Mouse (Mus musculus): ENCODE data around the gene Atad5.

The Atad5 gene

GRCm38 (mm10) chr11:80081786-80082319, 7.3 kb upstream of the Atad5 start:
- peak; percentile 69 for DNase-seq

GRCm38 (mm10) chr11:80085356-80086055, 3.7 kb upstream of the Atad5 start:
- peak; percentile 94 for DNase-seq

- peak; percentile 97 for DNase-seq
These were observed 2.4 kb upstream of the Atad5 start for GRCm38 (mm10) chr11:80086844-80087243.

GRCm38 (mm10) chr11:80089817-80090214, 616 bp downstream of the Atad5 start:
- DNase-seq = peak; percentile 79

- no peak for DNase-seq
These were observed 1.5 kb downstream of the Atad5 start for GRCm38 (mm10) chr11:80090555-80091164.

- DNase-seq = peak; percentile 37
These were observed 9.3 kb downstream of the Atad5 start for GRCm38 (mm10) chr11:80098444-80099056.

GRCm38 (mm10) chr11:80101298-80101697, 12.1 kb downstream of the Atad5 start:
- DNase-seq = no peak

- DNase-seq = no peak
These were observed 15.2 kb downstream of the Atad5 start for GRCm38 (mm10) chr11:80104407-80104806.

- no peak for DNase-seq
These were observed 27.2 kb downstream of the Atad5 start for GRCm38 (mm10) chr11:80116411-80116810.

- no peak for DNase-seq
These were observed 42.9 kb downstream of the Atad5 start for GRCm38 (mm10) chr11:80132050-80132449.

GRCm38 (mm10) chr11:80134744-80135143, 45.5 kb downstream of the Atad5 start:
- DNase-seq = no peak

- peak; percentile 48 for DNase-seq
These were observed 46.9 kb downstream of the Atad5 start for GRCm38 (mm10) chr11:80135954-80136683.

GRCm38 (mm10) chr11:80136786-80137185, 47.6 kb downstream of the Atad5 start:
- DNase-seq = peak; percentile 81

GRCm38 (mm10) chr11:80137773-80138172, 48.6 kb downstream of the Atad5 start:
- peak; percentile 17 for DNase-seq

GRCm38 (mm10) chr11:80141825-80142521, 52.8 kb downstream of the Atad5 start, which contains the start of gene Tefm:
Tefm (minus strand) TSS chr11:80142175.
- peak; percentile 97 for DNase-seq

GRCm38 (mm10) chr11:80142872-80143271, 53.7 kb downstream of the Atad5 start:
- DNase-seq = peak; percentile 87

GRCm38 (mm10) chr11:80145787-80146275, 56.6 kb downstream of the Atad5 start:
- peak; percentile 93 for DNase-seq

GRCm38 (mm10) chr11:80147748-80148147, 58.5 kb downstream of the Atad5 start:
- peak; percentile 97 for DNase-seq

GRCm38 (mm10) chr11:80148313-80148712, 59.1 kb downstream of the Atad5 start:
- DNase-seq = peak; percentile 99

- peak; percentile 34 for DNase-seq
These were observed 59.8 kb downstream of the Atad5 start for GRCm38 (mm10) chr11:80148974-80149373.

- DNase-seq = peak; percentile 94
These were observed 60.3 kb downstream of the Atad5 start for GRCm38 (mm10) chr11:80149412-80150023.

- DNase-seq = peak; percentile 44
These were observed 61.4 kb downstream of the Atad5 start for GRCm38 (mm10) chr11:80150566-80150965.

Measured in heart, adult 11 months (tissue).